Mouse (Mus musculus): ENCODE measurements around the gene Tmc4. TPM values are rescaled to one million over a fixed set of nuclear protein-coding genes. Genes with fewer than 3 reads are reported as not detected.
"Not testable (repeated sequence)": the region's sequence is repeated elsewhere in the genome, so short reads cannot be mapped to it uniquely, and the experiment has no call there.

Tmc4 gene
- 1 to 10 TPM; 1.5 to 2.1 TPM for total RNA-seq (2021)

DNA sequence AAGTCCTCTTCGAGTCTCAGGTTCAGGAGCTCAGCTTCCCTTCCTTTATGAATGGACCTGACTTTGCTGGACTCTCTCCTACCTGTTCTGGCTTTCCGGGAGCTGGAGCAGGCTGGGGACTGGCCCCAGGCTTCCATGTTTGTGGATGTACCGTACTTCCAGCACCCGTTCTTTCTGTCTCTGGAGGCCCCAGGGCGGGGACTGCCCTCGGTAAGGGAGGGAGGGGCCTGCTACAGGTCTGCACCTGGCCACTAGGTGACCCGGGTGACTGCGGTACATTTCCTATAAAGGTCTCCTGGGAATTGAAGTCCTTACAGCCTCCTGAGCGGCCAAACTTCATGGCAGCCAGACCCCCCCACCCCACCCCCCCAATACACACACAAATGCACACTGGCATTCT is at the start of gene Tmc4:
Tmc4 (minus strand) TSS at position 212 of the 400 bp plus-strand sequence.
- no peak for DNase-seq
- intact Hi-C loops (cut with DNase I): loop anchor here (10.0 kb wide), 1 partner anchor 227 kb away; no protein-coding TSS in a partner anchor

DNA sequence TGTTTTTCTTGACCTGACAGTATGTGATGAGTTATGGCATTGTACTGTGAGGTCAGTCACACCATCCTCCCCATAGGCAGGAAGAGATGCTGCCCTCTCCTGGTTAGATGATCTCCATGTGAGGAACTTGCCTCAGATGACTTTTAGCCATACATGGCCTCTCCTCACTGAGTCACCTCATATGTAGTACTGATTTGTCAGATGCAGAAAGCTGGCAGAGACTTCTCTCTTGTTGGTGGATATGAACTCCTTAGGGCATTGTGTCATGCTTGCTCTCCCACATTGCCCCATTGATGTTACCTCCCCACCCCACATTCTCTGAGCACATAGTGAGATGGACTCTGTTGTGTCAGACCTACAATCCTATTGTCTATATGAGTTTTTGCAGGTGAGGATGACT is 48.1 kb upstream of the Tmc4 start:
- intact Hi-C loops (cut with DNase I); DNase-seq: not testable (repeated sequence)

DNA sequence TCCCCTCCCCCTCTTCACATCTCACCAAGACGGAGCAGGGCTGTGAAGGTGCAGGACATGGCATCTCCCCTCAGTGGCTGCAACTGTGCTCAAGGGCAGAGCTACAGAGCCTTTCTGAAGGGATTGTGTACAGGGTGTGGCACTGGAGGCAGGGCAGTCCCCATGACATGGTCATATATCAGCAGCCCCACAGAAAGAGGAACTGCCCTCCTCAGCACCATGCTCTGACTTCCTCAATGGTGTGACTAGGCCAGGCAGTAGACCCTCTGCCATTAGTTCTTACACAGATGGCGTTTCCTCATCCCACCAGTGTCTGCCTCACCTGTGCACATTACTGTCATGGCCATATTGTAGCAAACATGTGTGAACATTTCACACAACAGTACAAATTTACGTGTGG is 42.9 kb upstream of the Tmc4 start, which contains the start of gene Pirb:
Pirb (minus strand) TSS at position 124 of the 400 bp plus-strand sequence.
- intact Hi-C loops (cut with DNase I); DNase-seq: not testable (repeated sequence)

DNA sequence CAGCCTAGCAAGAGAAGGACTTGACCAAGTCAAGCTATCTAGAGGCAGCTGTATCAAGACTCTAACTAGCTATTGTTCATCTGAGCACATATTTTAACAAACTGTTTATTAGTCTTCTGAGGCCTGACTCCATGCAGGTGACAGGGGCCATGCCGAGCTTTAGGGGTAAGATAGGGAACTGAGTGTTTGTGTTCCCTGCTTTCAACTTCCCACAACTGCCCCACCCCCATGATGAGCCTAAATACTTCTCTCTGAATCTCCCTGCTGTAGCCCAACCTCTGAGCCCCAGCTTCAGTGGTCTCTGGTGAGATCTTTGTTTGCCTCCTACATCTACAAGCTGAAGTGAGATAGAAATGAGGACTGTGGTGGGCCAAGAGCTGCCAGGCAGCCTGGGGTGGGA is 37.9 kb upstream of the Tmc4 start:
- no peak for DNase-seq
- intact Hi-C loops (cut with DNase I): no loop called here

DNA sequence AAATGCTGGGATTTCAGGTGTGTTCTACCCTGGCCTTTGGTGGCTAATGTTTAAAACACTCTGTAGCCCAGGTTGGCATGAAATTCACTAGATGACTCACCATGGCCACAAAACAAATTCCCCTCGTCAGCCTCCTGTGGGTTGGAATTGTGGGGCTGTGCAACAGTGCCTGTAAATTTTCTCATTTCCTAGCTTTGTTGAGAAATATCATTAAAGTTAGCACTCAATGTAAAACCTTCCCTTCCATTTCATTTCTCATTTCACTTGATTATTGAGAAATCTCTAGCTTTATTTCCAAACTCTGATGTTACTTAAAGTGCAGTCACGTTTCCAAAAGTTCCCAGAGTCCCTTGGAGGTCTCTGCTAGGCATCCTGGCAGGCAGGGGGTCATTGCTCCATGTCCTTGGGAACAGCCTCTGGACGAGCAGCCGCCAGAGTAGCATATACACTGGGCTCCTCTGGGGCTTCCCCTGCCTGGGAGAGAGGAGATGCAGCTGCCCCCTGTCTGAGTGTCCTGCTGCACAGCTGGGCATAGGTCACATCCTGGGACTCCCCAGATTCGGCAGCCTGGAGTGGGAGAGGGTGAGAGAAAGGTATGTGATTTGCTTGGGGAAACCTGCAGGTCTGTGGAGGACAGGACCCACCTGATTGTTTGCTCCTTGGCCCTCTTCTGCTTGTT is 35.0 kb upstream of the Tmc4 start:
- intact Hi-C loops (cut with DNase I): loop anchor here (5.0 kb wide), 1 partner anchor 330 kb away; no protein-coding TSS in a partner anchor
- DNase-seq: no peak

DNA sequence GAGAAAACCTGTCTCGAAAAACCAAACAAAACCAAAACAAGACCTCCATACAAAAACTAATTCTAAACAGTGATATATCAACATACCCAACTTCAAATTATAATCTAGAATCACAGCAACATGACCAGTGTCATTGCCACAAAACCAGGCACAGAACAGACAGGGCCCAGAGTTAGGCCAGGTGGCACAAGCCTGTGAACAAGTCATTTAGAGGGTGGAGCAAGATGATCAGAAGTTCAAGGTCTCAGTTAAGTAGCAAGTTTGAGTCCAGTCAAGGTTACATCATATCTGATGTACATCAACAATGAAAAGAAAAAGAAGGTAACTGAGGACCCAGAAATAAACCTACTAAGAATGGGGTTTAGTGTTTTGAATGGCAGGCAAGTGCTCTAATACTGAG is 31.6 kb upstream of the Tmc4 start:
- no peak for DNase-seq
- intact Hi-C loops (cut with DNase I): no loop called here

DNA sequence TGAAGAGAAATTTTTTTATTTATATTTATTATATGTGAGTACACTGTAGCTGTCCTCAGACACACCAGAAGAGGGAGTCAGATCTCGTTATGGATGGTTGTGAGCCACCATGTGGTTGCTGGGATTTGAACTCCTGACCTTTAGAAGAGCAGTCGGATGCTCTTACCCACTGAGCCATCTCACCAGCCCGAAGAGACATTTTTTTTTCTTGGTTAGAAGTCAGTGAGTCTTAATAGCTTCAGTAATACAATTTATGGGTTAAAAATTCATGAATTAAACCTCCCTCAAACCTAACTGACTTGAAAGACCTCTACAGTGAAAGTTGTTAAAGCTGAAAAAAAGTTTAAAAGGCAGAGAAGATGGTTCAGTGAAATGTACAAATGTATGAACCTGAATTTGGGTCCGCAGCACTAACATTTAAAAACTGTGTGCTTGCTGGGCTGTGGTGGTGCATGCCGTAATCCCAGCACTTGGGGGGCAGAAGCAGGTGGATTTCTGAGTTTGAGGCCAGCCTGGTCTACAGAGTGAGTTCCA is 31.2 kb upstream of the Tmc4 start:
- intact Hi-C loops (cut with DNase I): not testable (repeated sequence)

DNA sequence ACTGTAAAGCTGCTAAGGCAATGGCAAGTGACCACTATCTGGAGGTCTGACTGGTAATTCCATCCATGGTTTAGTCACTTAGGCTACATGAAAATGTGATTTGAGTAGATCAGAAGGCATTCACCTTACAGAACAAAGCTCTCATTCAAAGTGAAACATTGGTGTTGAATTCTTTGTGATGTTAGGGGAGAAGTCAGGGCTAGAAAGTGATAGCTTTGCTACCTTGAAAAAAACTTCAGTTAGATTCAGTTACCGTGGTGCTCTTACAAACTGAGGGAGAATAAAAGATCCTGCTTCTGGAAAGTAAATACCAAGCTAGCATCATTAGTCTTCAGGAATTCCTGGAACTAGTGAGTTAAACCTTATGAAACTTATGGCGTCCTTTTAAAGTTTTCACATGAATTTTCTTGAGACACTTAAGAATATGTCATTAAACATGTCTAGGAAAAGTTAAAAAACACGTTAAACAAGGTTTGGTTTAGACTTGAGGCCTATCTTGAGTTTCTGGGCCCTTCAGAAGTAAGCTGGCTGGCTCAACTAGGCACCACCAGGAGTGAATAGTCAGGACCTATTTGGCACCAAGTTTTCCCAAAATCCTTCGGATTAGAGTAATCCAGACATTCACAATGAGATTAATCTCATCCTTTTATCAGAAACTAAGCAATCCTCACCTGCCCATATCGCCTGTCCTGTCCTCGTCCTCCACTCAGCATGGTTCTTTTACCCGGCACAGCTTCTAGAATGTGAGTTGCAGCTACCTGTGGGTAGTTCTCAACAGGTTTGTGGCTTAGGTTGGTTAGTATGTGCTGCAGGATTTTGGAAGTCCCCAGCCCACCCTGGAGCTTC is 30.4 kb upstream of the Tmc4 start:
- intact Hi-C loops (cut with DNase I): no loop called here
- no peak for DNase-seq

More for the DNA sequence above, 31.2 kb upstream of the Tmc4 start:
- not testable (repeated sequence) for DNase-seq

DNA sequence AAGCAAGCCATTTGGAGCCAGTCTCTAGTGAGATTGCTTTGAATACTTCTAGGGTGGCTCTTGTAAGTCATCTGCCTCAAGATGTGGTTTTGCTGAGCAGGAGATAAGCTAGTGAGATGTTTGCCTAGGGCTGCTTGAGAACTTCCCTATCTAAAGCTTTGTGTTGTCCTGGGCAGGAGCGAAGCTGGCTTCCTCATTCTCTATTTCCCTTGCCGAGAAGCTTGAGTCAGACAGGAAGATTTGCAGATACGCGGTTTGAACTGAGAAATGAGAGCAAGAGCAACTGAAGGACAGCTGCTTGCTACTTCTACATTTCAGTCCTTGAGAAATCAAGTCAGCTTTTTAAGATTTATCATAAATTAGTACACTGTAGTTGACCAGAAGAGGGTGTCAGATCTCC is 29.7 kb upstream of the Tmc4 start:
- intact Hi-C loops (cut with DNase I): no loop called here
- DNase-seq: peak in 1 of 2 experiments; percentile 18

DNA sequence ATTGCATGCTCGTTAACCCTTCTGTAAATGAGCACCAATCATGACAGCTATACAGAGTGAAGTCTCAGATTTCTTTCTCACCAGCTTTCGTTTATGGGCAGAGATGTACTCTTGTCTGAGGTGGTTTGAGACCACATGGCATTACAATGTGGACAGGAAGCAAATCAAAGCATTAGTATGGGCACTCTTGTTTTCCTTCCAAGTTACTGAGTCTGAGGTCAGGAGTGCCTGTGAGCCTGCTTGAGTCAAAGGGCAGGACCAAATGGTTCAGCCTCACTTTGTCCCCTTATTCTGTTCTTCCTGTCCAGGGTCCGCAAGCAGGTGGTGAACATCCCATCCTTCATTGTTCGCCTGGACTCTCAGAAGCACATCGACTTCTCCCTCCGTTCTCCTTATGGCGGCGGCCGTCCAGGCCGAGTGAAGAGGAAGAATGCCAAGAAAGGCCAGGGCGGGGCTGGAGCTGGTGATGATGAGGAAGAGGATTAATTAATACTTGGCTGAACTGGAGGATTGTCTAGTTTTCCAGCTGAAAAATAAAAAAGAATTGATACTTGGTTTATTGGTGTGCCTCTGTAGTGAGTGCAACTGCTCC is 29.1 kb upstream of the Tmc4 start:
- DNase-seq: no peak
- intact Hi-C loops (cut with DNase I): no loop called here

DNA sequence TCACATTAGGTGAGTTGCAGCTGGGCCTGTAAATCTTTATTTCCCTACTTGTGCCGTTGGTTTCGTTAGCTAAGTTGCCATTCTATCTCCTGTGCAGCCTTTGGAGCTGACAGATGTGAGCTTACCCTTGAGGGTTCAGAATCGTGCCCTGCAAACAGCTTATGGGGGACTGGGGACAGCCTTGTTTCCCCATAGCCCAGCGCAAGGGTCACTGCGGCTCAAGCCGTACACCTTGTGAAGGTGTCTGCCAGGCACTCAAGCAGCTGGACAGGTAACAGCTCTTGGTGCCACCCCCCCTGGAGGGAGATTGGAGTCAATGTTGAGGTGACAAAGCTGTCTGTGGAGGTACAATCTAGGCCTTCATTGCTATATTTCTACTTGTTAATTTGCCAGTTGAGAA is 28.6 kb upstream of the Tmc4 start:
- DNase-seq: no peak
- intact Hi-C loops (cut with DNase I): no loop called here

DNA sequence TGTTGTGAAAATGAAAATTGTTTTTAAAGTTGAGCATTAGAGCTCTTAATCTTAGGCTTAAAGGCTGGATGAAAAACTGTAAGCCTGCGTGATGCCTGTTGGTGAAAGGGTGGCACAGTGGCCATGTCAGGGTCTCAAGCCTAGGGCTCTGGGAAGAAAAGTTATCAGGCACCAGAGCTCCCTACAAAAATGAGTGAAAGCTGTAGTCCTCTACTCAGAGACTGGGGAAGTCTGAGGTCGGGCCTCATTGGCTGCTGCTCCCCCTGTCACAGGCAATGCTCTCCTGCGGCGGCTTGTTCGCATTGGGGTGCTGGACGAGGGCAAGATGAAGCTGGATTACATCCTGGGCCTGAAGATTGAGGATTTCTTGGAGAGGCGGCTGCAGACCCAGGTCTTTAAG is 28.1 kb upstream of the Tmc4 start:
- intact Hi-C loops (cut with DNase I); DNase-seq: not testable (repeated sequence)

DNA sequence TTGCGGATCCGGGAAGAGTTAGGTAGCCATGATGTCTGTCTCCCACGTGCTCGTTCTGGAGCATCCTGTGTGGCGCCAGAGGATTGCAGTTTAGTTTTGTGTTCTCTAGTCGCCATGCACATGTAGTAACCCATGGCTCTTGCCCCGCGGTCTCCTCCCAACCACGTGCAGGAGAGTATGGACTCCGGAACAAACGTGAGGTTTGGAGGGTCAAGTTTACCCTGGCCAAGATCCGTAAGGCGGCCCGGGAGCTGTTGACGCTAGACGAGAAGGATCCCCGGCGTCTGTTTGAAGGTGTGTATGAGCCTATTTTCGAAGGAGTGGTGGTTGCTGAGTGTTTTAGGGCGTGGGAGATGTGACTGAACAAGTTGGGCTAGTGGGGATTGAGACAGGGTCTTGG is 27.1 kb upstream of the Tmc4 start:
- intact Hi-C loops (cut with DNase I): loop anchor here (5.0 kb wide), 1 partner anchor 37 kb away; the partner anchor contains the start of gene Leng1
- DNase-seq: no peak

DNA sequence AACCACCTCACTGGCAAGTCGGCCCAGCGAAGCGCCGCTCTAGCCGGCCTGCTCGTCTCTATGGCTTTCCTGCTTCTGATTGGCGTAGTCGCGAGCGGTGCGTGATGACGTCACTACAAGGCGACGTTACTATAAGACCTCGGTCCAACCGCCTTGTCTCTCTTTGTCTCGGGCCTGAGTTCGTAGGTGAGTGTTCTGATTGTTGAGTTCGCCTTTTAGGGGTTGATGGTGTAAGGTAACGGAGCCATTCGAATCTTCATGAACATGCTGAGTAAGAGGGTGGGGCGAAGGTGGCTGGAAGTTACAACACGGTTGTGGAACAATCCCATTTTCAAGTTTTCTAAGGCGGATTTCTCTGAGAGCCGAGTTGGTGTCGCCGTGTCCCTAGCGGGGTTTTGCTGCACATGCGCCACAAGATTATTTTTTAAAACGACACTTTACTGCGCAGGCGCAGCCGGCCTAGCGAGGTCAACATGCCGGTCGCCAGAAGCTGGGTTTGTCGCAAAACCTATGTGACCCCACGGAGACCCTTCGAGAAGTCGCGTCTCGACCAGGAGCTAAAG is 26.6 kb upstream of the Tmc4 start, which contains the start of gene Rps9:
Rps9 (plus strand) TSS at position 115 of the 563 bp plus-strand sequence.
- intact Hi-C loops (cut with DNase I): loop anchor here (5.0 kb wide), 1 partner anchor 37 kb away; the partner anchor contains the start of gene Leng1
- peak; percentile 98 for DNase-seq

DNA sequence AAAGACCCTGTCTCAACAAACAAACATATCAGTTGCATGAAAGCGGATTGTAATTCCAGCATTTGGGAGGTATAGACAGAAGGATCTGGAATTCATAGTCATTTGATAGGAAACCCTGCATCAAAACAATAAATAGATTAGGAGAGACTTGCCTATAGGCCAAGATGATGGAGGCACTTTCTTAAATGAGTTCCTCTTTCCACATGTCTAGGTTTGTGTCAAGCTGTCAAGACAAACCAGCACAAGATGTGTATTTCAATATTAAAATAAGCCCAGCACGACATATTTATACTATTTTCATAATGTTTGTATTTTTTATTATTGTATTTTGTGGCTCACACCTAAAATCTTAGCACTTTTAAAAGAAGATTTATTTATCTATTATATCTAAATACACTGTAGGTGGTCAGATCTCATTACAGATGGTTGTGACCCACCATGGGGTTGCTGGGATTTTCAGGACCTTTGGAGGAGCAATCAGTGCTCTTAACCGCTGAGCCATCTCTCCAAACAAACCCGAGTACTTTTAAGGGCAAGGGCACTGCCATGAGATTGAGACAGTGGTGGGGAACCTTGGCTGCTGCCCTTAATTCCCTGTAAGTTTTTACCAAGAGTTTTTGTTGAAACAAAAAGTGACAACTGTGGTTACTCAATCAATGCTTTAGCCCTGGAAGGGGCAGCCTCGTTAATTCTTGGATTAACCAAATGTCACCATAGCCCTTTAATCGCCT is 26.0 kb upstream of the Tmc4 start:
- intact Hi-C loops (cut with DNase I): loop anchor here (5.0 kb wide), 1 partner anchor 36 kb away; the partner anchor contains the start of gene Leng1
- no peak for DNase-seq

DNA sequence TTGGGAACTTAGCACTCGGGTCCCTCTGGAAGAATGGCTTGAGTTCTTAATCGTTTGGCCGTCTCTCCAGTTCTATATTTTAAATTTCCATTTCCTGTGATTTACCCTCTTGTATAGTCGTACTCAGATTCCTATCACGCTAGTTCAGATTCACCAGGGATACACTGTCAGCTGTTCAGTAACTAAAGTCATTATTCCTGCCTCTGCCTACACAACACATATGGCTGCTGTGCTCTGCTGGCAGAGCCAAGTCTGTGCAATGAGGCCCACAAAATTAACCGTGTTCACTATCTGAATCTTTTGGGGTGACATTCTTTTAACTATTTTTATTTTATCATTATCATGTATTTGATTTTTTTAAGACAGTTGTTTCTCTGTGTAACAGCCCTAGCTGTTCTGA is 21.1 kb upstream of the Tmc4 start:
- intact Hi-C loops (cut with DNase I): loop anchor here (10.0 kb wide), 1 partner anchor 394 kb away; no protein-coding TSS in a partner anchor
- no peak for DNase-seq

DNA sequence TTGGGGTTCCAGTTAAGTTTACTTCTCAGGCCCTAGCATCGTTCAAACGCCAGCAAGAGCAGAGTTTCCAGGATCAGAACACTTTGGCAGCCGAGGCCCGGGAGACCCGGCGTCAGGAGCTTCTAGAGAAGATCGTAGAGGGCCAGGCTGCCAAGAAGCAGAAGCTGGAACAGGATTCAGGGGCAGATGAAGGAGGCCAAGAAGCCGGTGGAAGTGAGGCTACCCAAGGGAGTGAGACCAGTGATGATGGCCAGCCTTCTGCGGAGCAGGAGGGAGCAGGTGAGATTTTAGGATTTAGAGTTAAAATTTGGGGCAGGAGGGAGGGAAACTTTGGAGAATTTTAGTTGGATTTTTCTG is 17.6 kb upstream of the Tmc4 start:
- peak in 1 of 2 experiments; percentile 46 for DNase-seq

DNA sequence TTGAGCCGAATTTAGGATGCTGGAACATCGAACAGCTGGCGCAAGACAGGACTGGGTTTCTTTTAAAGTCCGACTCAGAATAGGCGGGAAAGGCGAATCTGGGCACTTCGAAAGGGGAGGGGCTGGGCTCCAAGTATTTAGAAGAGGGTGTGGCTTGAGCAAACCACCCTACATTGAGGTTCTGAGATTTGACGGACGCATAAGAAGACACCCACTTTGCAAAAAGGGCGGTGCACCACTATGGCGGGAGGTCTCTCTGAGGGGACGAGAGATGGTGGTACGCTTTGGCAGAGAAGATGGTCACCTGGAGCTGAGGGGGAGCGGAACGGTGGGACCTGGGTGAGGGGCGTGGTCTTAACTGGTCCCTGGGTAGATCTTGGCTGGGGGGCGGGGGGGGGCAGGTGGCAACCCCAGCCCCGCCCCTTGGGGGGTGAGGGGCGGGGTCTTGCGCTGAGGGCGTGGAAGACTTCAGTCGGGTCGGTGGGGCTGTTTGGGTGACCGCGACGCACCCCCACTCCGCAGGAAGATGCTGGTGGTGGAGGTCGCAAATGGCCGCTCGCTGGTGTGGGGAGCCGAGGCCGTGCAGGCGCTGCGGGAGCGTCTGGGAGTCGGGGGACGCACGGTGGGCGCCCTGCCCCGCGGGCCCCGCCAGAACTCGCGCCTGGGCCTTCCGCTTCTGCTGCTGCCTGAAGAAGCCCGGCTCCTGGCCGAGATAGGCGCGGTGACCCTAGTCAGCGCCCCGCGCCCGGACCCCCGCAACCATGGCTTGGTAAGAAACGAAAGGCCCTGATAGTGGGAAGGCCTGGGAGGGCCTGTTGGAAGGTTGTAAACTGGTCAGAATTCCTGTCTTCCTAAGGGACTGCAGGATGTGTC is 17.0 kb upstream of the Tmc4 start:
- peak; percentile 80 to 84 for DNase-seq
- intact Hi-C loops (cut with DNase I): loop anchor here (5.0 to 10.0 kb wide), 3 partner anchors 47 to 443 kb away; partner anchors contain the start of genes Cnot3 and Leng8

More for the DNA sequence above, 17.6 kb upstream of the Tmc4 start:
- intact Hi-C loops (cut with DNase I): loop anchor here (5.0 to 10.0 kb wide), 3 partner anchors 48 to 442 kb away; partner anchors contain the start of genes Cnot3 and Leng8

DNA sequence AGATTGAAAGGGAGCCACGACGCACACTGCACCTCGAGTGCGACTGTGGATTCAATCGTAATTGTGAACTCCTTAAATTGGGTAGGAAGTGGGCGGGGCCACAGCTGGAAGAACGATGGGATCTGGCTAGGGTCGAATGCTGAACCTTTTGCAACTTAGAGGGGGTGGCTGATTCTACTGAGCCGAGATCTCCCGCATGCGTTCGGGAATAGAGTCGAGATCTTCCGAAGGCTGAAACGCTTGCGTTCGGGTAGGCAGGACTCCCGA is 16.4 kb upstream of the Tmc4 start:
- DNase-seq: no peak
- intact Hi-C loops (cut with DNase I): loop anchor here (2.0 to 10.0 kb wide), 4 partner anchors 19 to 444 kb away; partner anchors contain the start of genes Cnot3 and Leng8

Measured in heart, postnatal 10 days (tissue).